Mouse (Mus musculus): ENCODE measurements at regions not wholly inside any gene's neighbourhood (a gene's known extent, or its start where the extent isn't known, plus 50 kb on each side); places are given as distances from the start of the nearest gene placed in this dataset.

- peak; percentile 2 for DNase-seq
Observed at GRCm38 (mm10) chr11:91133753-91134270, 443.5 kb downstream of the Kif2b start.

- DNase-seq: no peak
Observed at GRCm38 (mm10) chr11:91132771-91133380, 444.5 kb downstream of the Kif2b start.

- no peak for DNase-seq
Observed at GRCm38 (mm10) chr11:91131960-91132359, 443.8 kb upstream of the Tom1l1 start.

GRCm38 (mm10) chr11:91098186-91098585 lies 410.0 kb upstream of the Tom1l1 start:
- DNase-seq: no peak

GRCm38 (mm10) chr11:91097552-91097951 lies 409.4 kb upstream of the Tom1l1 start:
- no peak for DNase-seq

- DNase-seq: no peak
Observed at GRCm38 (mm10) chr11:91096000-91096652, 408.0 kb upstream of the Tom1l1 start.

GRCm38 (mm10) chr11:91065365-91065764 lies 377.2 kb upstream of the Tom1l1 start:
- peak; percentile 2 for DNase-seq

- DNase-seq: no peak
Observed at GRCm38 (mm10) chr11:91056966-91057597, 368.9 kb upstream of the Tom1l1 start.

GRCm38 (mm10) chr11:91053321-91053720 lies 365.2 kb upstream of the Tom1l1 start:
- no peak for DNase-seq

GRCm38 (mm10) chr11:91051646-91052045 lies 363.5 kb upstream of the Tom1l1 start:
- no peak for DNase-seq

GRCm38 (mm10) chr11:91041486-91041885 lies 353.3 kb upstream of the Tom1l1 start:
- no peak for DNase-seq

All from lung, postnatal 10 days (tissue).